Mouse (Mus musculus) cerebellum, postnatal 4 days (tissue): ENCODE results near the gene Heyl.
"Not testable (repeated sequence)": the region's sequence is repeated elsewhere in the genome, so short reads cannot be mapped to it uniquely, and the experiment has no call there.

ENCODE experiments used
- DNase-seq, 2 experiments: peaks; one replicate each; pipeline ENCODE4 v3.0.0; 2022; ENCODE audit warnings: low spot score in 2 of 2, mixed read lengths in 1 of 2

The Heyl gene

DNA sequence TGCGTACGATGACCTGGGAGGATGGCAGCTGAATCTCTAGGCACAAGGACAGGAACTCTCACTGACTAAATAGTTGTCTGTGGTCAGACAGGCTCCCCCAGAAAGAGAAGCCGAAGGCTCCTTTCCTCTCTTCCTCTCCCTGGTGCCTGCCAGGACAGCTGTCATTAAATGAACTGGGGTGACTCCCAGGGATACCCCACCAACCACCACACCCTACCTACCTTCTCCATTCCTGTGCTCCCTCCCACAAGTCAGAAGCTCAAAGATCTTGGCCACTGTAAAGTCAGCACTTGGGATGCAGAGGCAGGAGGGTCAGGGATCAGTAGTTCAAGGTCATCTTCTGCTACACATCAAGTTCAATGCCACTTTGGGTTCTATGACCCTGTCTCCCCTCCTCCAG, 515 bp upstream of the Heyl start:
- no peak for DNase-seq

DNA sequence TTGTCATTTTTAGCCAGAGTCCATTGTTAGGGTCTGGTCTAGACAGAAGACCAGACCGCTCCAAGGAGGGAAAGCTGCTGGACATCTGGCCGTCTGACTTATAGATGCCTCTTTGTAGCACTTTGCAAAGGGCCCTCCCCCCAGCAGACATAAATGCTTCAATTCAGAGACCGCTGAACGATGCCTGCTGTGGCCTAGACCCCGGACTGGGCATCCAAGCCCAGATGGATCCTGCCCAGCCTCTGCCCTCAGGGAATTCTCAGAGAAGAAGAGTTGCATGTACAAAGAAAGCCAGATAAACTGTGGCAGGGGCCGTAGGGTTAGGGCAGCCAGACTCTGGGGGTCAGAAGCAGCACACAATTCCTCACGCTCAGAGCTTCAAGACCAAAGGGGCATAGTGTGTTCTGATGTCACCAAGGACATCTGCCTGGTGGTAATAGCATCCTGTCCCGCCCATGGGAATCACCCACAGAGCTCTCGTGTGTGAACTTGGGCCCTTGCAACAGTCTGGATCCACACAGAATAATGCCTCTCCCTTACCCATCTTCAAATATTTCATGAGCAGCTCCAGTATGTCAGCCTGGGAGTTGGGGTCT, 2.6 kb downstream of the Heyl start:
- no peak for DNase-seq

DNA sequence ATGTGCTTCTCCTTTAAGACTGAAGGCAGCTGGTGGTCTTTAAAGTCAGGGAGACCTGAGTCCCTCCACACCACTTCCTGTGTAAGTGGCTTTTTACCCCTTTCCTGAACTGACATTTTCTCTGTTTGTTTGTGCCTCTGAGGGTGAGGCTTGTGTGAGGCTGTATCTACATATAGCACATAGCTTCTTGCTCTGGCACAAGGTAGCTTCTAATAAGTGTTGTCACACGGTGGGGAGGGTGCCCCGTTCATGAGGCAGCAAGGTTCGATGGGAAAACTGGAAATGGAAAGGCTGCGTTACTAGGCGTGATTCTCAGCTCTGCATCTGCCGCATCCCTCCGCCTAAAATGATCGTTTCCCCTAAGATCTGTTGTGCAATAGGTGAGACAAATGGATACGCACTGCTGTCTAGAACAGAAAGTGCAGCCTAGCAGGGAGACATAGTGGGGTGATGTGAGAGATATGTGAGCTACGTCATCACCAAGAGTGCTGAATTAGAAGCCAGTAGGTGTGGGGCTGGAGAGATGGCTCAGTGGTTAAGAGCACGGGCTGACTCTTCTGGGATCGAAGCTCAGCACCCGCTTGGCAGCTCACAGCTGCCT, 3.2 kb downstream of the Heyl start:
- DNase-seq, result no peak

DNA sequence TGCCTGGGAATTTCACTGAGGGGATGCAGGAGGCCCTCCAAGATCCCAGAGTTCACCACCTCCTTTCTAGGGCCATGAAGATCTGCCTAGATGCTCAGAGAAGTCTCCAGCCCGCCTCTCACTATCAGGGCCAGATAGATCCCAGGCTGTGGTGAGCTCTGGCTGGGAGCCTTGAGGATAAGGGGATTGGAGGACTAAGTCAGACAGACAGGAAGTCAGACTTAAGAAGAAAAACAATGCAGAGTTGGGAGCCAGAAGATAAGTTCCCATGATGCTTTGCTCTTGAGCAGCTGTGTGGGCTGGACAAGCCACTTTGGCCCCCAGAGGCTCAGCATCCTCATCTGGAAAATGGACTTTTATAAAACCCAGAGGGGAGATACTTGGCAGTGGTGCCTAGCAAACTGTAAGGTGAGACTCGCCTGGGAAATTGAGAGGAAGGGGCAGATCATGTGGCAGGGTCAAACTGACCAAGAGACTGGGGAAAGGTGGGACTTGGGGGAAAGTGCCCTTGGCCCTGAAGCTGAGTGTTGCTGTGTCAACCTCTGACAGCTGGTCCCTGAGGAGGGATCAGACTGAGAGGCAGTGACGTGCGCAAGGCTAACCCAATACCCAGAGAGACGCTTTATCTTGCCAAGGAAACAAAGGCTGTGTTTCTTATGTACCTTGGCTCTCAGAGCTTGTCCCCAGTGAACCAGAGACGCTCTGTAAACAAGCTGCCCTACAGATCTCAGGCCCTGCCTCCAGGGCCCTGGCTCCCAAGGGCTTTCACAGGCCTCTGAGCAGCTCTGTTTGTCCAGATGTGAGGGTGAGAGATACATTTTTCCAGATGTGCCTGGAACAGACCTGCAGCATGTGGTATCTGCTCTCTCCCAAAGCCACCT, 4.3 kb downstream of the Heyl start:
- DNase-seq, result no peak

DNA sequence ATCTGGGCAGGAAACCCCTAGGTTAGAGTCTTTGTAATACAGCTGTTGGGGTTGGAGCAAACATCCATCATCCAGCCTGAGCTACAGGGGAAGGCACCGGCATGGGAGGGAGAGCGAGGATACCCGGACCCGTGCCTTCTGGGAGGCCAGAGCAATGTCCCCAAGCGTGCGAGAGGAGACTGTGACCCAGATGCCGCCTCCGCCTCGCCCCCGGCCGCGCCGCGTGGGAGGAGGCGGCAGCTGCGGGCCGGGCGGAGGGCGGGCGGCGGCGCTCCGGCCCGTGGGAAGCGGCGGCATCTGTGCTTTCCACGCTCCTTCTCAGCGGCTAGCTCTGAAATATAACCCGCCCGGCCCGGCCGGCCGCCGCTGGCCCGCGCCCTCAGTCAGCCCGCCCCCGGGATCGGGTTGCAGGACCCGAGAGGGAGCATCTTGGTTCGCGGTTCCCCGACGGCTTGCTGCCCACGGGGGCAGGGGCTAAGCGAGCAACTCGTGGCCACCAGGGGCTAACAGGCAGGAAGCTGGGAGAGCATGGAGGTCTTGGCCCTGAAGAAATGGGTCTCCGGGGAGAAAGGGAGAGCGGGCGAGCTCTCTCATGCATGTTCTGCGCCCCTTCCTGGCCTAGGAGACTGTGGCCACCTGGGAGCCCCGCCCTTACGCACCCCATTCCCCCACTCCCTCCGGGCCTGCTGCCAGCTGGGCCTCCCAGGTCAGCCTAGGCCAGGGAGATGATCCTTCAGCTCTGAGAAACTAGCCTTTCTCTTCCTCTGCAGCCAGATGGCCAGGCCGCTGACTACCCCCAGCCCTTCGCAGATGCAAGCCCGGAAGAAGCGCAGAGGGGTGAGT, 6.2 kb downstream of the Heyl start:
- DNase-seq, result peak in 1 of 2 experiments; percentile 25

DNA sequence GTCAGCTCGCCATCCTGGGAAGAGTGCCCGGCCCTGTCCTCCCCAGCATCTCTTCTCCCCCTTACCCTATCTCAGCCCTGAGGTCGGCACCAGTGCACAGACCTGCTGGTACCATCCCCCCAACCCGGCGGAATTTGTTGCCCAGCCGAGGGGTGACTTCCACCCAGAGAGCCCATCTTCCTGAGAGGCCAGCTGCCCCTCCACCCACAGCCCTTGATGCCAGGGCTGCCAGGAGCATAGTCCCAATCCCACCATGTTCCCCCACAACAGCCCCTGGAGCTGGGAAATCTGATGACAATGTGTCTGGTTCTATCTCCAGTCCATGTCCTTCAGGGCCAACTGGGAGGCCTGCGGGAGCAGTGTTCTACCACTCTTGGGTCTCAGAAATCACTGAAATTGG, 12.9 kb downstream of the Heyl start:
- DNase-seq, result no peak

DNA sequence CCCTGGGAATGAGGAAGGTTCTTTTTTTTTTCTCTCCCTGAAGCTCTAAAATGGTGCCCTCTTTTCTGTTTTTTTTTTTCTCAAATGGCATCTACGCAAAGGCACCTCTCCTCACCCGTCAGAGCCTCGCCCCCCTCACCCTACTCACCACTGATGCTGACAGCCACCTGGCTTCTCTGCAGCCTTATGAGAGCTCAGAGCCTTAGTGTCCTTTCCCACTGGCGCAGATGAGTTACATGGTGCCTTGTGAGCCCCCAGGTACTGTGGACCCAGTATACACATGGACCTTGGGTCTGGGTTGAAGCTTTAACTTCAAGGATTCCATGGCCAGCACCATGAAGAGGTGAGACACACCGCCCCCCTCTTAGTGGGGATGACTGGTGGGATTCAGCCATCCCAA, 13.3 kb downstream of the Heyl start:
- no peak for DNase-seq

DNA sequence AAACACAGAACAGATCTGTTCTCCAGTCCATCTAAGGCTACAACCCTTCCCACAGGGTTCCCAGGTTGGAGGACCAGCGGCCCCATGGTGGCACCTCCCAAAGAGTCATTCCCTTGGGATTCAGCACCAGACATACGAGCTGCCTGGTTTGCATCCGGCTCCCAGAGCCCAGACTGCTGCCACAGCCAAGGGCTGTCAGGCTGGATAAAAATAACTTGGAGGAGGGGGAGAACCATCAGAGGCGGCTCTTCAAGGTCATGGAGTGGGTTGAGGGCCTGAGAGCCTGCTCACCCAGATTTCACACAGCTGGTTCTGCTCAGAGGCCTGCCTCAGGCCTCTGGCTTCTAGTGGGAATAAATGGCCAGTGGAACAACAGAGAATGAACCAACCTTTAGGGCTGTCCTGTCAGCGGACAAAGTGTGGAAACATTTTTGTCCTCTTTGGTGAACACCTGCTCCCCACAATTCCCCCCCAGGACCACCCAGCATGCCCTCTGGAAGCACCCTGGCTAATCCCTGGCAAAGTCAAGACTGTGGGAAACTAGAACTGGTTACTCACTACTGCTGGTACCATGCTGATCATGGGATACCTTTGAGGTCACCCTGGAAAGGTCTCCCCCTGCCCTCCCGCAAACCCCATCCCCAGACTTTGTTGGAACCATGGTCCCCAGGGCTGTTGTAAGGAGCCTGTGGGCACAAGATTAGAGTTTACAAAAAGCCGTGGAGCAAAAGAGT, 14.0 kb downstream of the Heyl start:
- DNase-seq, result no peak

DNA sequence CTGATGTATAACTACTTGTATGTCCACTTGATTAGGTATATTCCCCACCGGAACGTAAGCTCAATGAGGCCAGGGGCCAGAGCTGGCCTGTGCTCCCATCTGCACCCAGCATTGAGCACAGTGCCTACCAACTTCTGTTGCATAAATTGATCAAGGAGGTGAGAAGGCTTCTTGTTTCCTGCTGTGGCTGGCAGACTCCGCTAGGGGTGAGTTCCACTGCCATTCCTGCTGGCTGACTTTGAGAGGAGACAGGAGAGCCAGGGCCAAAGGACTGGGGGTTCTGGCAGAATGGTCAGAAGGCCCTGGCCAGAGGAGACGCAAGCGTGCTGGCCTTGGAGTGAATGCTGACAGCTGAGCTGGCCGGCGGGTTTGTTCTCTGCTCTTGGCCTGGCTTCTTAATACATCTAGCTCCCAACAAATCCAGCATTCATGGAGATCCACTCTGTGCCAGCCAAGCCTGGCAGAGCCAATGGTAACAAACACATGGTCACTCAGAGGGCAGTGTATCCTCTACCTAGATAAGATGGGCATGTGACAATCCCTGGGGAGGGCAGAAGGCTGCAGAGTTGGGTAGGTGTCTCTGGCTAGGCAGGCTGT, 15.7 kb downstream of the Heyl start:
- DNase-seq, result peak in 1 of 2 experiments; percentile 67

DNA sequence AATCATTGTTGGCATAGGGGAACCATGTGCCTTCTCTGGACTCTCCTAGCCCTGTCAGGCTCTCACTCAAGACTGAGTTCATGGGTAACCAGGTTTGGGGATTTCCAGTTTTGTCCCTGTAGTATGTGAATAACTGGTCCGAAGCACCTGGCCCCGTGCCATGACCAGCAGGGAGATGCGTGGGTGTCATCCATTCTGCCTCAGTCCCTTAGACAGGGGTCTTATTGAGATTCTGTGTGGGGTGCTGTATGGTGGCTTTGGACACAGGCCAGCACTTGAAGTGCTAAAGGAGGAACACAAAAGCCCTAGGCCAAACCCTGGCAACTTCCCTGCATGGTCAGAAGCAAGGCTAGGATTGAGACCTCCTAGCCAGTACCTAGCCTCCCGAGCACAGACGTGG, 18.9 kb downstream of the Heyl start:
- DNase-seq, result peak in 1 of 2 experiments; percentile 30

DNA sequence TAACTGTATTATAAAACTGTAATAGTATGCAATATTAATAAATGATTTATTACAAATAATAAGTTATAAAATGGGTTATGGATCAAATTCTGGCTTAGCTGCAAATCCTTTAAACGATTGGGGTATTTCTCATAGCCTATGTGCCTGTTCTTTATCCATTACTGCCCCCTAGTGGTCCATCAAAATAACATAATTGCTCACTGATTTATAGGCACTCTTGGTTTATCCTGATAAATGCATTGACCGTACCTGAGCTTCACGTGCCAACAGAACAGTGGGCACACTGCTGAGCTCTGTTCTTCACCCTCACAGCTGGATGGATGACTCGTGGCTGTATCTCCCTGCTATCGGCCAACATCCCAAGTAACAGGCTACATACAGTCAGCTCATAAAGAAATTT, 21.3 kb downstream of the Heyl start:
- DNase-seq, result no peak

DNA sequence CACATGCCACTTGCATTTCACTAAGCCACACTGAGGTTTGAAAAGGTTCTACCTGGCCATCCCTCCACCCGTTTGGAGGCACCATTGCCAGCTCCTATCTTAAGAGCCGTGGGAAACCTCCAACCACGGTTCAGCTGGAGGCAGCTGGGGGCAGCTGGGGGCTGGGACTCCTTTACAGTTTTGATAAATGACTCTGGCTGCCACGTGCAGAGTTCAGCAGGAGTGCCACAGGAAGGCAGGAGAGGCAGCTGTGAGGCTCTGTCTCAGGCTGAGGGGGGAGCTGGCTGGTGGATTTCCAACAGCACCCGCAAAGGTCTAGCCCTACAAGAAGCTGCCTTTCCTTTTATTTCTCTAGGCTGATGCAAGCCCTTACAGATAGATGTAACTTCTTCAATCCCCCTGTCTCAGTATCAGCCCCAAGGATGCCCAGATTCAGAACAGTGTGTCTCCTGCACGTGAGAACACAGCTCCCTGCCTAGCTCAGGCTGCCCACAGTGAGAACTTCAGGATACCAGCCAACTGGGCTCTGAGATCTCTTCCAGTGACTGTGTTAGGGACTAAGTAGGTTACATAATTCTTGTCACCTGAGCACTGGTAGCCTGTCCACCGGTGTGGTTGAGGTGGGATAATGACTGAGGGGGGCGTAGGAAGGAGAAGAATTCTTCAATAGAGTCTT, 26.9 kb downstream of the Heyl start:
- DNase-seq, result no peak

DNA sequence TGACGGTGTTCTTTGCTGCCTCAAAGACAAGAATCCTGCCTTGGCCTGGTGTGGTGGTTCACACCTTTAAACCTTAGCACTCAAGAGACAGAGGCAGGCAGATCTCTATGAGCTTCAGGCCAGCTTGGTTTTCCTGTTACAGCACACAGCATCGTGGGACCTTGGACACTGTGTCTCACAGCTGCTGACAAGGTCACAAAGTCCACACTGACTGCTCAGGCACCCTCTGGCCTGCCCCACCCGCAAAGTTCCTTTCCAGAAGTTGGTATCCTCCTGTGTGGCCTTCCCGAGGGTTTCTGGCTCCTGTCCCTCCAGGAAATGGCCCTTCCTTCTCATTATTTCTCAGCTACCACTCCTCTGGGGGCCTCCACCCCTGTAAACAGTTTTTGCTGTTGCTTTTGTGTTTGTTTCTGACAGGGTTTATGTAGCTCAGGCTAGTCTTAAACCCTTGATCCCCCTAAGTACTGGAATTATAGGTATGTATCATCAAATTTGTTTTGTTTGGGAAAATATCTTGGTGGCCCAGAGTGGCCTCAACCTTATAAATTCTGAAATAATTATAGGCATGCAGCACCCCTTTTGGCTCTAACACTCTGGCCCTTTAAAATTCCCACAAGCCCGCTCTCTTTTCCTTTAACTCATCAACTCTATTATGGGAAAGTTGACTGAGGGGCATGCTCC, 28.5 kb downstream of the Heyl start, which contains the start of gene Pabpc4:
TSS of gene Pabpc4 (plus strand) at position 631 of the 681 bp plus-strand sequence.
- DNase-seq, result no peak

DNA sequence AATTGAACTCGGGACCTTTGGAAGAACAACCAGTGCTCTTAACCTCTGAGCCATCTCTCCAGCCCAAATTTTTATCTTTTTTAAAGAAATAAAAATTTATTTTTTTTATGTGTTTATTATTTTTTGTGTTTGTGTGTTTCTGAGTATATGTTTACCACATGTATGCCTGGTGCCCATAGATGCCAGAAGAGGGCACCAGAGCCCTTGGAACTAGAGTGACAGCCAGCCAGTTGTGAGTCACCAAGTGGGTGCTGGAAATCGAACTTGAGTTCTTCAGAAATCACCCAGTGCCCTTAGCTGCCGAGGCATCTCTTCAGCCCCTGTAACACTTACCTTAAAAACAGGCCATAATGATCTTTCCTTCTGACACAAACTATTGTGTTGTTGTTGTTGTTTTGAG, 37.7 kb downstream of the Heyl start:
- DNase-seq, result no peak

DNA sequence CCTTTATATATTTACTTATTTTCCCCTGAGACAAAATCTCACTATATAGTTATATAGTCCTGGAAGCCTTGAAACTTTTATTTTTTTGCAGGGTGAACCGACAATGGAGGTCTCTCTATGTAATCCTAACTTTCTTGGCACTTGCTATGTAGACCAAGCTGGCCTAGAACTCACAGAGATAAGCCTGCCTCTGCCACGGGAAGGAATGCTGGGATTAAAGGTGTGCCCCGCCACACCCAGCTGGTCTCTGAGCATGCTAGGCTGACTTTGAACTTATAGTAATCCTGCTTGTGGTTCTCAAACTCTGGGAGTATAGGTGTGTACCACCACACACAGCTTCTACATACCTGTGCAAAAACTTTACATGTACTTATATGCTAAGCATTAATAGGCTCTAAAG, 46.8 kb downstream of the Heyl start:
- no peak for DNase-seq

DNA sequence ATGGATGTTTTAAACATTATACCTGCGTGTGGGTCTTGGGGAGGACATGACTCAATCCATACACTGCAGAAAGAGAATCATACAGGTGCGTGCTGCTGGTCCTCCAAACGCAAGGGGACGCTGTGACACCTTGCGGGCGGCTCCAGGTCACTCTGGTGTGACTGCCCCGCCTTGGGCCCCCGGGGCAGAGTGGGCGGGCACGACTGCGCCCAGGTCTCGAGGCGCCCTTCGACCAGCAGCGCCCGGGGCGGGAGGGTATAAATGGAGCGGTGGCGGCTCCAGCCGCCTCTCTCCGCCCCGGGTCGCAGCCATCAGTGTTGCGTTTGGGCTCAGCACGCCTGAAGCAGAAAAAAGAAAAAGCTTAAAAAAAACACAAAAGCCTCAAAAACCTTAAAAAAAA, 49.1 kb downstream of the Heyl start:
- DNase-seq, result peak; percentile 64 to 85

DNA sequence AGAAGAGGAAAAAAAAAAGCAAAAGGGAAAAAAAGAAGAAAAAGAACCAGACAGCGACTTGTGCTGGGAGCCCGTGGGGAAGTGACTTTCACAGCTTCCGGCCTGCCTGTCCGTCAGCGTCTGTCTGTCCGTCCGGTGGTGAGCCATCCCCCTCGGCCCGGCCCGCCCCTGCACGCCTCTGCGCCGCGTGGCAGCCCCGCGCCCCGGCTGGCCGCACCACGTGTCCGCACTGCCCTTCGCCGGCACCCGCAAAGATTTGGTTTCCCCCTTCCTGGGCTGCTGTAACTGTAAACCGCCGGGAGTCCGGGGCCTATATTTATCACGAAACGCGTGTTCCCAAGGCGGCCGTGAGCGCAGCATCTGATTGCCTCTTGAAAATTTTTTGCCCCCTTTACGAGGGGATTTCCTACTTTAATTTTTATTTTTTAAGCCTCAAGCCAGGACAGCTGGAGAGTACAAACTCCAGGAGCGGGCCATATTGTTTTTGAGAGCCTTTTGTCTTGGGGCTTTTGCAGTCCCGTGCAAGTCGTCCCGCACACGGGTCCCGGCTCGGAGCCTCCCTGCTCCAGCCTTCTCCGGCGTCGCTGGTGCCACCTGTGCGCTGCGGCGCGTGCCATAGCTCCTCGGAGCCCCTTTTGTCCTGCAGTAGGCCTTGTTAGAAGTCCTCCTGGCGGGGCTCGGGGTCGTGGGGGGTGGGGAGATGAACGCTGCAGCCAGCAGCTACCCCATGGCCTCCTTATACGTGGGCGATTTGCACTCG, 49.7 kb downstream of the Heyl start:
- DNase-seq, result not testable (repeated sequence)

DNA sequence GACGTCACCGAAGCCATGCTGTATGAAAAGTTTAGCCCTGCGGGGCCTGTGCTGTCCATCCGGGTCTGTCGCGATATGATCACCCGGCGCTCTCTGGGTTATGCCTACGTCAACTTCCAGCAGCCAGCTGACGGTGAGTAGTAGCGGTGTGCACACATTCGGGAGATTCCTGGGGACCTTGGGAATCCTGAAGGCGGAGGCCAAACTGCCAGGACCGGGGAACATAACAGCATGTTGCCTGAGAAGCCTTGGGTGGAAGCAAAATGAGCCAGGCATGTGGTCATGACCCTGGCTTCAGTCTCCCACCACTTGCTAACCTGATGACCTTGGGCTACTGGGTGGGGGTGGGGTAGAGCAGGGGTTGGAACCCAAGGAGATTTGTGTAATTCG, 50.3 kb downstream of the Heyl start:
- not testable (repeated sequence) for DNase-seq
